Mouse (Mus musculus) brain, embryonic 14.5 days (tissue): Measurements from ENCODE around the gene Fpr3. TPM values are rescaled to one million over a fixed set of nuclear protein-coding genes. Genes with fewer than 3 reads are reported as not detected.
"Not testable (repeated sequence)": the region's sequence is repeated elsewhere in the genome, so short reads cannot be mapped to it uniquely, and the experiment has no call there.

Experiments used
- DNase-seq: peaks from one replicate; pipeline ENCODE4 v3.0.0-alpha.2; 2011; ENCODE audit warnings: low read depth
- CTCF ChIP-seq: fragments of 200-500 bp; IDR thresholded peaks from 2 replicates; pipeline ENCODE4 v1.5.1; 2012; ENCODE audit warnings: inconsistent platforms, mild to moderate bottlenecking, moderate library complexity, borderline replicate concordance; ENCODE audit not compliant: insufficient read depth, insufficient read length; ENCODE audit errors: extremely low read depth
- POLR2A ChIP-seq: fragments of 200-500 bp; IDR thresholded peaks from 2 replicates; pipeline ENCODE4 v1.6.1; 2012; ENCODE audit warnings: mild to moderate bottlenecking, inconsistent platforms, borderline replicate concordance; ENCODE audit not compliant: poor library complexity, insufficient read depth, insufficient read length, severe bottlenecking; ENCODE audit errors: extremely low read depth
- polyA plus RNA-seq: library from polyadenylated mRNA; depleted of rRNA; stranded (reverse); fragments of >200 nt; gene quantifications from 2 replicates; pipeline ENCODE4 v1.2.3, GENCODE M21; 2012; rRNA removed

The Fpr3 gene
- not detected in 2 replicates for polyA plus RNA-seq

DNA sequence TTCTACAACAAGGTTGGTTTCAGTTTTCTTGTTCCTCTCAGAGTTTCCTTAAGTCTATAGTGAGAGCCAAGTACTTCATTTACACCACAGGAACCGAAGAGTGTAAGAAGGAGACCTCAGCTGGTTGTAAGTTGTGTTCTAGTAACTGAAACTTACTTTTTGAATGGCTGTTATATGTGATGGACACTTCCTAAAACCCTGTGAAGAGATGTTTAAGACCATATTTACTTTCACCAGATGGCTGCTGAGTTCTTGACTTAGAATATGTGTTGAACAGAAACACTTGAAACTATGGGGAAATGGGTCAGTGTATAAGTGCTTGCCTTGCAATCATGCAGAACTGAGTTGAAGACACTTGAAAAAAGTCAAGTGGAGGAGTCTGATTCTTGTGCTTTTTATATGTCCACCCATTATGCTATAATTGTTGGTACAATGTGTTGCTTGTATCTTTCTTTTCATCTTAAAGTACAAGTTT lies at the start of gene Fpr3, which contains the start of gene Fpr2:
TSS of gene Fpr3 (plus strand) at position 79 of the 475 bp plus-strand sequence.
TSS of gene Fpr2 (plus strand) at position 51 of the 475 bp plus-strand sequence.
- TF ChIP-seq CTCF: no peak
- no peak for DNase-seq

DNA sequence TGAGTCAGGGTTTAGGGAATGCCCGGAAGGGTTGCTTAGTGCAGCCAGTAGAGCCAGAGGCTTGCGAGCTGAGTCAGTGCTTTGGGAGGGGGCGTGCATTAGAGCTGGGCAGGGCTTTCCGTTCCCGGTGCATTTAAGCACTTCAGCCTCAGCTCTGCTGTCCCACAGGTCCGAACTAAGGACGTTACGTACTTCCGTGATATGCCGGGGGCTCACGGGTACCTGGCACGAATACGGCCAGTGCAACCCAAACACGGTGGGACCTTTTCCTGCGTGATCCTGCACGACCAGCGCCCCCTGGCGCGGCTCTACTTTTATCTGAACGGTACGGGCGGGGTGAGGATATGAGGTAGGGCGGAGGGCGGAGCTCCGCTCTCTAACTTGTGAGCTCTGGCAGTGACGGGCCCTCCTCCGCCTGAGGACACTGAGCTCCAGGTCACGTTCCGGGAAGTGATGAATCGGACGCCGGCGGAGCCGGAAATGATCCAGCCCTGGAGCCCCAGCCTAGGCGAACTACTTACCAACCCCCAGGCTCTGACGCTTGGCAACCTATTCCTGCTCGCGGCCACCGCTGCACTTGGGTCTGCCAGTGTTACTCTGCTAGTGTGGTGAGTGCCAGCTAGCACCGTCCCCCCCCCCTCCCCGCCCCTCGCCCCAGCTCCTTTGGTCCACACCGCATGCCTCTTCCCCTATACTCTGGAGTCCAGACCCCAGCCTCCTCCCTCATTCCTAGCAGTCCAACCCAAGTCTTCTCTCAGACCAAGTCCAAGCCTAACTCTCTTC lies 49.5 kb upstream of the Fpr3 start:
- peak; percentile 97 for DNase-seq
- TF ChIP-seq POLR2A: 0 out of 2 replicates have a peak, but pooled peaks have one; percentile 11
- TF ChIP-seq CTCF: peak; percentile 71; the same call in 1 of the 2 replicates

DNA sequence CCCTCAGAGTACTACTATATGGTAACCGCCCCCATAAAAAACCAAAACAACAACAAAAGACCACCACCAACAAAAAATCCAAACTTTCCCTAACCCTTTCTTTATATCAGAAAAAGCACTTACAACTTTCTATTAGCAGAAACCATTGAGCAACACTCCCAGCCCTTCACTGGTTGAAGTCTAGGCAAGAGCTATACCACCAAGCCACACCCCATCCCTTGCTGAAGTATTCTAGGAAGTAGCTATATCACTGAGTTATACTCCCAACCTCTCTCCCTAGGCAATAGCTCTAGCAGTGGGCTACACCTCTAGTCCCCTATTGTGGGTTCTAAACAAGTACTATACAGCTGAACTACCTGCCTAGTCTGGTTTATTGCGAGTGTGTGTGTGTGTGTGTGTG lies 48.4 kb upstream of the Fpr3 start:
- DNase-seq: no peak
- TF ChIP-seq POLR2A: no peak
- no peak for TF ChIP-seq CTCF

DNA sequence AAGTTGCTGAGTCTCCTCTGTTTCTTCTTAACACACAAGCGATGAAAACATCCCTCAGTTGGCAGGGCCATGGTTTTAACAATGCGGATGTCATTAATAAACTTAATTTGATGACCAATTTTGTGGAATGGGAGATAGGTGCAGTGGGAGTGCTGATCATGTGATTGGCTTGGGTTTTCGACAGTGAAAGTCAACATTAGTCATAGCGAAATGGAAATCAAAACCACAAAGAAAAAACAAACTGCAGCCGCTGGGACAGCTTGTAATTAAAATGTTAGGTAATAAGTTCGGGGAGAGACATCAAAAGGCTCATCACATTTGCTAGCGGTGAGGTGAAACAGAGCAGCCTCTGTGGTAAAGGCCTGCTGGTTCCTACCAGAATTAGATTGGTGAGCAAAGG lies 46.9 kb upstream of the Fpr3 start:
- DNase-seq: no peak
- TF ChIP-seq CTCF (no peak), POLR2A (no peak)

DNA sequence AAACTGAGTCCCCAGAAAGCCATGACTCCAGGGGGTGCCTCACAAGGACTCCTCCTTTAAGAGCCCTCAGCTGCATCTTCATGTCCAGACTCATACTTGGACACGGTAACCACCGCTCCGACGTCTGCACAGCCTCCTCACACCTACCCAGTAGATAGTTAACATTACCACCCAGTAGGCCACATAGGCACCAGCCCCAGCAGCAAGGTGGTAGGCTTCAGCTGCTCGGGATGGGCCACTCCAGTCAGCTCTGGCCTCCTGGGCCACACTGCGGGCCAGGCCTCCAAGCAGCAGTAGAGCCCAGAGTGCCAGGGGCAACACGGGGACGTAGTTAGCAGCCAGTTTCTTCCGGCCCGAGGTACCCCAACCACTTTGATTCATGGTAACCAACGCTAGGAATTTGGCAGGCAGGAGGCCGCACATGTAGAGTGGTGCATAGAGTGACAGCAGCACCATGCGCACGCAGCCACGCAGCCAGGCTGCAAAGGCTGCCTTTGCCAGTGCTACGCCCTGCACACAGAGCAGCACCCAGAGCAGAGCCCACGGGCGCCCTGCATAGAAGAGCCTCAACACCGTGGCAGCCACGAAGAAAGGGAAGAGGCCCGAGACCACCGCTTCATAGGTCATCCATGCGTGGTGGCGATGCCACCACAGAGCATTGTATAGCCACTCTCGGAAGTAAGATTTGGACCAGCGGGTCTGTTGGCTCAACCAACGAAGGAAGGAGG lies 44.0 kb upstream of the Fpr3 start:
- DNase-seq: no peak
- TF ChIP-seq POLR2A (no peak), CTCF (no peak)

DNA sequence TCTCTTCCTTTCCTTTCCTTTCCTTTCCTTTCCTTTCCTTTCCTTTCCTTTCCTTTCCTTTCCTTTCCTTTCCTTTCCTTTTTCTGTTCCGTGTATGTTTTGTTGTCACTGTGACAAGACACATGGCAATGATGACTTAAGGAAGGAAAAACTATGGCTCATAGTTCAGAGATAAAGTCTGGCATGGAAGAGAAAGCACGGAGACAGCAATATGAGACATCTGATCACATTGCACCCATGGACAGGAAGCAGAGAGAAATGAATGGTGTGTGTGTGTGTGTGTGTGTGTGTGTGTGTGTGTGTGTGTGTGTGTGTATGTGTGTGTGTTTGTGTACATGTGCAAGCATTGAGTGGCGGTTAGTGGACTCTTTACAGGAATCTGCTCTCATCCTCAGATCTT lies 43.0 kb upstream of the Fpr3 start:
- DNase-seq: not testable (repeated sequence)

DNA sequence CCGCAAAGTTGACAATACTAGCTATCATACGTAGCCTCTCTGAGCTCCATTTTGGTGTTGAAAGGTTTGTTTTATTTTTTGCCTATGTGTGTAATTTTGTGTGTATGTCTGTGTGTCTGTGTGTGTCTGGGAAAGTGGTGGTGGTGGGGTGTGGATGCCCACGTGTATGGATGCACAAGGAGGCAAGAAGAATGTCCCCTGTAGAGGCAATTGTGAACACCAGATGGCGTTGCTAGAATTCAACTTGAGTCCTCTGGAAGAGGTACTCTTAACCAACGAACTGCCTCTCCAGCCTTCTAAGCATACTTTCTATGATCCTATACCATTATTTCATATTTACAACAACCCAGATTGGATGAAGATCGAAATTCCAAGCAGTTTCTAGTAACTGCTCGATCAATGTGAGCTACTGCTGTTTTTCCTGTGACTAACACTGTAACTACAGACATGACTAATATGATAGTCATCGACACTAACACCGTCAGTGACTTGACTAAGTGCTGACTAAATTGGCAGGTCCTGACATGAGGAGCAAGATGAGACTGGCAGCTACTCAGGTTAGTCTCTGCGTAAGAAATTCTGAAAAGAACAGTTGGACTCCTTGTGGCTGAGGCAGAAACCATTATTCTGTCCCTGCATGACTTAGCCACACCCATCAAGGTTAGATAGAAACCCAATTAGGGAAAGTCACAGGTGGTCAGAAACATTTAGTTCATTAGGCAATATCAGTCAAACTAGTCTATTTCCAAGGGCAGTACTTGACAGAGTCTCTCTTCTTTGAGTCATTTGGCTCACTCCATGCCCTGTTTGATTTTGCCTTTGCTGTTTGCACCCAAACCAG lies 42.2 kb upstream of the Fpr3 start:
- no peak for TF ChIP-seq CTCF
- TF ChIP-seq POLR2A: no peak
- DNase-seq: no peak

DNA sequence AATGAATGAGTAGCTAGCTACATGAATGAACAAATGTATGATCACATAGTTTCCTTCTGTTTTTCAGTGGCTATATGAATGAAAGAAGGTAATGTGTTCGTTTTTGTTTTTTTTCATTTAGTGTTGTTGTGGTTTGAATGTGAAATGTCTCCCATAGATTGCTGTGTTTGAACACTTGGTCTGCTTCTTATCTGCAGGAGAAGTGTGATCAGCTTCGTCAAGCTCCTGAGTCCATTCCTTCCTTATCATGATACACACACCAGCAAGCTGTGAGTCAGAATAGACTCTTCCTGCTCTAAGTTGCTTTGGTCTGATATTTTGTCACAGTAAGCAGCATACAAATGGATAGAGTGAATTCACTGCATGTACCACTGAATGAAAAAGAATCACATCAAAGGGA lies 38.7 kb upstream of the Fpr3 start:
- TF ChIP-seq CTCF: no peak
- TF ChIP-seq POLR2A: no peak
- no peak for DNase-seq

DNA sequence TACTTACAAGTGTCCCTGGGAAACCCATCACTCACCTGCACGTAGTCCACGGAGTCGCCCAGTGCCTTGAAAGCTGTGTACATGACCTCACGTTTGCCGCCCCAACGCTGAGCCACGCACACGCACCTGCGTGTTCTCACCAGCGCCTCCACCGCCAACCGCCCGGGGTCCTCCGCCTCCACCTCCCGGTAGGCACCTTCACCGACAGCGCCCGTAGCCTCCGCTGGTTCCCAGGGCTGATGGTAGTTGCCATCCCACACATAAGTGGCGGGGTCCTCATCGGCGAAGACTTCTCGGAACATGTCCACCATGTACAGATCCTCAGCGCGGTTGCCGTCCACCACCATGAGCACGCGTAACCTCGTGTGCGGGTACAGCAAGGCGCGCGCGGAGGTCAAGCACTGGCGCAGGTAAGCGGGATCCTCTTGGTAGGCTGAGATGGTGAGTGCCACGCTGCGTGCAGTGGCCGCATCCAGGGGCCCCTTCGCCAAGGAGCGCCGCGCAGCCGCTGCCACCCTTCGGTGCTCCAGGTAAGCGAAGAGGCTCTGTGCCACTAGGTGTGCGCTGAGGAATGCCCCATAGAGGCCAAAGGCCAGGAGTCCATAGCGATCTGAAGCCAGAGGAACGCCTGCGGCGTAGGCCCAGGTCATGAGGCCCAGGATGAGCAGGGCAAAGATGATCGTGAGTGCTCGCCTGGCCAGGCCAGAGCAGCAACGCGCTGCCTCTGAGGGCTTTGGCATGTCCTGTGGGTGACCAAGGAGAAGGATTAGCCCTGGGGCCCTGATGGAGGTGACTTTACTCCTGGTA lies 37.5 kb upstream of the Fpr3 start:
- DNase-seq: no peak
- TF ChIP-seq CTCF: no peak
- TF ChIP-seq POLR2A: no peak

DNA sequence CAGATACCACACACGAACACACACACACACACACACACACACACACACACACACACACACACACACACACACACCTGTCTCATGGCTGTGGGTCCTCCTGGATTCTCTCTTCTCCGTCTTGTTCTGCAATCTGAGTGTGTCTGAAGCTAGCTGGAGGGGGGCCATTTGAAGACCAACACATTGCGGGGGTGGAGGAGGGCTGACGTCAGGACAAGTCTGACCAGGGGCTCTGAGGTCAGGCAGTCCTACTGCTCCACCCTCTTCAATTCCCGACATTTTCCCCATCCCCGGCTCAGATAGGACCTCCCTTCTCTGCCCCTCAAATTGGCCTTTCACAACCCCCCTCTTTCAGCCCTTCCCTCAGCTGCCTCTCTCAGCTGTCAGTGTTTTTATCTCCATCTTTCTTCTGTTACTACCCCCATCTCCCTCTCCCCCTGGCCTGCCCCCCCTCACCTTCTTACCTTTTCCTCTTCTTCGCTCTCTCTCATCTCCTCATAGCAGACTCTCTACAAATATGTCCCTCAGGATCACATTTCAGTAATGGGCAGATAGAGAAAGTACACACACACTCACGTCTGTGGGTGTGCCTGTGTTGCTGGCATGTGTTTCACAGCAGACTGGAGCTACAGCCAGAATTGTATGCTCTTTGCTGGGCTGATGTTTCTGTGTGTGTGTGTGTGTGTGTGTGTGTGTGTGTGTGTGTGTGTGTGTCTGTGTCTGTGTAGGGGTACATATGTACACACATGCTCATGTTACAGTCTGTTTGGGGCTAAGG lies 32.4 kb upstream of the Fpr3 start, which contains the start of gene Has1:
TSS of gene Has1 (minus strand) at position 142 of the 775 bp plus-strand sequence.
- no peak for TF ChIP-seq CTCF
- DNase-seq: no peak
